Mouse (Mus musculus) lung, postnatal 10 days (tissue): Measurements from ENCODE around the gene Baz1b.

Source experiments
- DNase-seq: peaks from one replicate; pipeline ENCODE4 v3.0.0; 2021

The Baz1b gene

DNA sequence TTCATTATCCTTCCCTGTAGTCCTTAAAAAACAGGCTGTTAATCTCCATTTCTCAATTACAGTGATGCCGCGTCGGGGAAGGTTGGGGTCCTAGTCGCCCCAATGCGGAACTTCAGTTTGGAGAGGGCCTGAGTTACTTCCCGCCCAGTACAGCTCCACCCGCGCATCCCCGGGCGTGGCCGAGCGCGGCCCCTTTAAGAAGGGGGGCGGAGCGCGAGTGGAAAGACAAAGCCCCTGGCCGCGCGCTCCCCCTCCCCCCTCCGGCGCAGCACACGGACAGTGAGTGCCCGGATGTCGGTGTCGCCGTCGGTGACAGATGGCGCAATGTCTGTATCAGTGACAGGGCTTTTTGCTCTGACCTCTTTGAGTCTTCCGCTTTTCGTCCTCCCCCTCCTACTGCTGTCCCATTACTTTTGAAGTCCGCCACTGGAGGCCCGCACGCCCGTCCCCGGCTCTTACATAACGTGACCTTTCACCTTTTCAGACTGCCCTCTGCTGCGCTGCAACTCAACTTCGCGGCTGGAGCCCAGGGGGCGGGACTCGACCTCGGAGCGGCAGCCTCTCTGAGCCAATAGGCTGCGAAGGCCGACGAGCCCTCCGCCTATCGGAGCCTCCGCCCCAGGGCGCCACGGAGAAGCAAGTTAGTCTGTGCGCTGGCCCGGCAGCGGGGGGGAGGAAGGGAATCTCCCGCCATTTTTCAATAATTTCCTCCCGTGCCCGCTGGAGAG lies at the start of gene Baz1b:
Baz1b (plus strand) TSS at position 644 of the 728 bp plus-strand sequence.
- DNase-seq, result peak; percentile 99

- DNase-seq, result no peak
These were observed 47.2 kb upstream of the Baz1b start for GRCm38 (mm10) chr5:135139881-135140280.

DNA sequence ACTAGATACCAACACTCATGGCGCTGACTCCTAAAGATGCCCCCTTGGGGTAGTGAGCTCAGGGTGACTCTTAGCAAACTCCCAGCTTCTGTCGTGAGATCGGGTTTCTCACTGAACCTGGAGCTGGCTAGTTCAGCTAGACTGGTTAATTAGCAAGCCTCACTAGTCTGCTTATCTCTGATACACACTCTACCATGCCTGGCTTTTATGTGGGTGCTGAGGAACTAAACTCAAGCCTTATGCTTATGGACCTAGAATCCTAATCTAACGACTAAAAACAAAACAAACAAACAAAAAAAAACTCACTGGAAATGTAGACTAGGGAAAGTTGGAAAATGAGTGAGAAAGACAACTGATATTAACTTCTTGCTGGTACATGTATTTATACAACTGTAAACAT lies 42.6 kb upstream of the Baz1b start:
- no peak for DNase-seq

DNA sequence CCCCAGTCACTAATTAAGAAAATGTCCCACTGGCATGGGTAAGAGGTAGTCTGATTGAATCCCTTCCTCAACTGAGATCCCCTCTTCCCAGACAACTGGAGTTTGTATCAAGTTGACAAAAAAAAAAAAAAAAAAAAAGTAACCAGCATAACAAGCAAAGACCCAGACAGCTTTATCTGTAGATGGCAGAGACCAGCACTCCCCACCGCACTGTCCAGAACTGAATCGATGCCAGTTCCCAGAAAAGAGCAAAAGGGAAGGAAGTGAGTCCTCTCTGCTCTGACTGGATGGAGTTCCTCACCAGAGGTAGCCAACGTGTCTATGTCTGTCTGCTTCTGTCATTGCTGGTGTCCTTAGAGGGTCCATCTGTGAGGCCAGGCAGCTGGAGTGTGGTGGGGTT lies 41.5 kb upstream of the Baz1b start:
- no peak for DNase-seq

- no peak for DNase-seq
These were observed 41.1 kb upstream of the Baz1b start for GRCm38 (mm10) chr5:135145955-135146354.

DNA sequence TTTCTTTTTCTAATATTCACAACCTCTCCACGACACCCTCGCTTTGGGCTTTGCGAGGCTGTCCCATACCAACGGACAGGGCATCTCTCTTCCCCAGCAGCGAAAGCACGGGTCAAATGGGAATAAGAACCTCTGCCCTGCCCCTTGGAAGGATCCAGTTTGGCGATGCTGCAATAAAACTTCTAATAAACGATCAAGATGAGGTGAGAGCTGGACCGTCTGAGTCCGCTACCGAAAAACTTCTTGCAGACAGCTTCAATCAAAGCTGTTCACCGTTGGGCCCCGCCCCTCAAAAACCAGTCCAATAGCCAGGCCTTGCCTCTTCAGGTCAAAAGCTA lies 38.4 kb upstream of the Baz1b start:
- DNase-seq, result no peak

DNA sequence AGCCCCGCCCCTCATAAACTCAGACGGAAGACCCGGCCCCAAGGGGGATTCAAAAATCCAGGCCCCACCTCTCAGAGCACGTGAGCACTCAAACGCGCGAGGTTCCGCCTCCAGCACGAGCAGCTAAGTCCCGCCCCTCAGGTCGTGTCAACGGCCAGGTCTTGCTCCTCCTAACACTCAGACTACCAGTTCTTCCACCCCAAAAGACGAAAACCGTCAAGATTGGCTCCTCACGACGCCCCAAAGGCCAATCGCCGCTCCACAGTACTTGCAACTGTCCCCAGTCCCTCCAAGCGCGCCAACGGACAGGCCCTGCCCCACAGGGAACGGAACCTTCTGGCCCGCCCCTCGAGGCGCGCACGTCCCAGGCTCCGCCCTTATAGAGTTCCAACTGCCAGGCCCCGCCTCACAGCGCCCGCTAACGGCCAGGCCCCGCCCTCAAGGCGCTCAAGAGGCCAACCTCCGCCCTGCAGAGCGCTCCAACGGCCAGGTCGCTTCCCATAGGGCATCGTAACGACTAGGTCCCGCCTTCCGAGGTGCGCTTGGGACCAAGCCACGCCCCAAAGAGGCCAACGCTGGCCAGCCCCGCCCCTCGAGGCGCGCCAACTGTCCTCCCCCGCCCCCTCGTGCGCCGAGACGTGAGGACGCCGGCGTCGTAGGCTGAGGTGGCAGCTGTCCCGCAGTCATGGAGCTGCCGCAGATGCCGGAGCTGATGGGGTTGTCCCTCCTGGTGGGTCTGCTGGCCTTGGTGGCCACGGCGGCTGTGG lies 37.8 kb upstream of the Baz1b start, which contains the start of gene Tbl2:
Tbl2 (plus strand) TSS at position 605 of the 767 bp plus-strand sequence.
- DNase-seq, result peak; percentile 99

DNA sequence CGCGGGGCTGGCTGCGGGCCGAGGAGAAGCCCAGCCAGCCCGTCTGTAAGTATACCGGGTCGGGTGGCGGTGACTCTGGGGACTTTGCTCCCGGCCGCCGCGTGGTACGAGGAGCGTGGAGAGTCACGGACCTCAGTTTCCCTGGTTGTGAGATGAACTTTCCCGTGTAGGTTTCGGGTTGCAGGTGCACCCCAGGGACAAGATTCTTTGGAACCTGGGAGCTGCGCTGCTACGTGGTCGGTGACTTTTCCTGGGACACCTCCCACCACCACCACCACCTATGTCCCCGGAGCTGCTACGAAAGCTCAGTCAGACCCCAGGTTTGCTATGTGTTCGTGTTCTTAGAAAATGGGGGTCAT lies 37.3 kb upstream of the Baz1b start:
- no peak for DNase-seq

GRCm38 (mm10) chr5:135156496-135156895 lies 30.6 kb upstream of the Baz1b start:
- no peak for DNase-seq

DNA sequence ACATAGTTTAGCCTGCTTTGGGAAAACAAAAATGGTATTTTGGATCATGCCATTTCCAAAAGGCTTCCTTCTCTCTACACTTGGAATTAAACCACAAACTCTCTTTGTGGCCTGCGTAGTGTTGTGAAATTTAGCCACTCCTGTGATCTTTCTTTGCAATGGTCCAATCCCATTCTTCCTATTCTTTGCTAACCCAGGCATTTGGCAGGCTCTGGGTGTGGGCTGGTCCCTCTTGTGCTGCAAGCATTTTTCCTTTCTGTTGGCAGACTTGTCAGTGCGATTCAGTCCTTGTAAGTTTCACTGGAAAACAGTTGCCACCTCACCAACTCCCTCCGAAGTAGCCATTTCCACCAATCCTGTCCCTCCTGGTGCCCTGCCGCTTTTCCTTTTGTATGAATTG lies 25.8 kb upstream of the Baz1b start:
- peak; percentile 85 for DNase-seq

DNA sequence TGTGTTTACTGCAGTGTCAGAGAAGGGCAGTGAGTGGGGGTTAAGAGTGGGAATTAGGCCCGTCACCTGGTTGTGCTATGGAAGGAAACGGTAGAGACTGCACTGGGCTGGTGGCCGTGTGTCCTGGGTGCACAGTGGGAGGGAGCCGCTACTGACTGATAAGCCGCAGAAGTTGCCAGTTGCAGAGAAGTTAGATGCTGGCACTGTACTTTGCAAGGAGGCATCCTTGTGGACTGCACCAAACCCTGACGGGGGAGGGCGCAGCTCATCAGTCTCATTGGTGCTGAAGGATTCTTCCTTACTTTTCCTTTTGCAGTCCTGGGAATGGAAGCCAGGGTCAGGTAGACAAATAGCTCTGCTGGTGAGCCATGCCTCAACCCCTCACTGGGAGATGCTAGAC lies 25.4 kb upstream of the Baz1b start:
- DNase-seq, result no peak

DNA sequence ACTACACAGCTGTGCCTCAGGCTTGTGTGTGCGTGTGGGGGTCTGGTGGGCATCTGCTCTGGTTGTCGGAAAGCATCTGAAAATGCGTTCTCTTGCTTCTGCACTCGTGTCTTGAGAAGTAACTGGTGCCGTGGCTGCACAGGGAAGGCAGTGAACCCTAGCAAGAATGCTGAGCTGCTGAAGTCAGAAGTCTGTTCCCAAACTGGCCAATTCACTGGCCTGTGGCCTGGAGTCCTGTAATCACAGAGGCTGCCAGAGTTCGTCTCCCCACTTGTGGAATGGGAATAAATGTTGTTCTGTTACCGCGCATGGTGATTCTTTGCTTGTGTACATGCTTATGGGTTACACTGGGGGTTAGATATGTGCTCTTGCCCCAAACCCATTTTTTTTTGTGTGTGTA lies 24.7 kb upstream of the Baz1b start:
- no peak for DNase-seq

- no peak for DNase-seq
These were observed 24.2 kb upstream of the Baz1b start for GRCm38 (mm10) chr5:135162821-135163220.

DNA sequence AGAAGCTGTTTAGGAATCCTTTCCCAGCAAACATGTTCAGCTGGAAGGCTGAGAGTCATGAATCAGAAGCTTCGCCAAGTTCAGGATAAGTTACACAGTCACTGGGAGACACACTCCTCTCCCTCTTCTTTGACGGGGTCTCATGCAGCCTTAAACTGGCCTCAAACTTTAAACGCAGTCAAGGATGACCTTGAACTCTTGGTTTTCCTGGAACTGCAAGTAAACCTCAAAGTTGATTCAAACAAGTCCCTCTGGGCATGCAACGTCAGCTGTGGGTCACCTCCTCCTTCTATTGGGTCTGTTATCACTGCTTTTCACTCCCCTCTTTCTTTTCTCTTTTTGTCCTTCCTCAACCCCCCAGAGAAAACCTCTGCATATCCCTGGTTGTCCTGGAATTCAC lies 20.2 kb upstream of the Baz1b start:
- no peak for DNase-seq

GRCm38 (mm10) chr5:135167469-135167868 lies 19.6 kb upstream of the Baz1b start:
- DNase-seq, result no peak

GRCm38 (mm10) chr5:135168063-135169062 lies 18.7 kb upstream of the Baz1b start, which contains the start of gene Bcl7b:
Bcl7b (plus strand) TSS chr5:135168283.
- DNase-seq, result peak; percentile 99

DNA sequence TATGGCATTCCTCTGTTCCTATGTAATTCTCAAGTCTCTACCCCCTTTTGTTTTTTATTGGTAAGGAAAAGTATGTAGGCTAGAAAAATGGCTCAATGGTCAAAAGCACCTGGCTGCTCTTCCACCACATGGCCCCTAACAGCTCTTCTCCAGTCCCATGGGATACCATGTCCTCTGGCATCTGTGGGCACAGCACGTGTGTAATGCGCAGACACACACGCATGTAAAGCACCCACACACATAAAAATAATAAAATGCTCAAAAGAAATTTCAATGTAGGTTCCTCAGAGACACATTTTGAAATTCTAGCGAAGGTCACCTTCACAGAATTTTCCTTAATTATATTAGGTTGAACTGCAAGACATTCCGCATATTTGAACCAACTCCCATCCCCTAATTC lies 17.6 kb upstream of the Baz1b start:
- DNase-seq, result no peak

GRCm38 (mm10) chr5:135171688-135172220 lies 15.3 kb upstream of the Baz1b start:
- DNase-seq, result no peak

- DNase-seq, result no peak
These were observed 14.1 kb upstream of the Baz1b start for GRCm38 (mm10) chr5:135172986-135173385.

DNA sequence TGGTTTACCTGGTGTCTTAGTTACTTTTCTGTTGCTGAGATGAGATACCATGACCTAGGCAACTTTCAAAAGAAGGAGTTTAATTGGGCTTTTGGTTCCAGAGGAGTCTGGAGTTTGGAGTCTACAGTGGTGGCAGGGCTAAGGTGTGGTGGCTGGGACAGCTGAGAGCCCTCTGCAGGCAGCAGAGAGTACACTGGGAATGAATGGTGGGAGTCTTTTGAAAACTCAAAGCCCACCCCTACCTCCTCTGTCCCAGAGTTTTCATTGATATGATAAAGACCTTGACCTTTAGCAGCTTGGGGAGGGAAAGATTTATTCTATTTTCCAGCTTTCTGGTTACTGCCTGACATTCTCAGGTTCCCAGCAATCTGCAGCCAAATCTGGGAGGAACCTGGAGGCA lies 12.0 kb upstream of the Baz1b start:
- no peak for DNase-seq

DNA sequence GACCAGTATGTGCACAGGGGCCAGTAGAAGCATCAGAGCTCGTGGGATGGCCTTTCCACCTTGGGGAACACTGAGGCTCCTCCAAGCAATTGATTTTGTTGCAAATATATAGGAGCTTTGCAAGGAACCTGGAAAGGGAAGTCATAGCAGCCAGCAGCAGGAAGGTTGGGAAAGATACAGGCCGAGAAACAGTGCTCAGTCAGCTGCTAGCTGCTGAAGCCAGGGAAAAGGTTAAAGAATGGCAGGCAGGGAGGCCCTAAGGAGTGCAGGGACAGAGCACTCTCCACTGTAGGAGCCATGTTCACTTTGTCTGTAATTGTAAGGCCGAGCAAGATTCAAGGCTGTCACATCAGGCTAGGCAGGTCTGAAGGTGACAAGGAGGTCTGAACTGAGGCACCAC lies 8.5 kb upstream of the Baz1b start:
- no peak for DNase-seq

DNA sequence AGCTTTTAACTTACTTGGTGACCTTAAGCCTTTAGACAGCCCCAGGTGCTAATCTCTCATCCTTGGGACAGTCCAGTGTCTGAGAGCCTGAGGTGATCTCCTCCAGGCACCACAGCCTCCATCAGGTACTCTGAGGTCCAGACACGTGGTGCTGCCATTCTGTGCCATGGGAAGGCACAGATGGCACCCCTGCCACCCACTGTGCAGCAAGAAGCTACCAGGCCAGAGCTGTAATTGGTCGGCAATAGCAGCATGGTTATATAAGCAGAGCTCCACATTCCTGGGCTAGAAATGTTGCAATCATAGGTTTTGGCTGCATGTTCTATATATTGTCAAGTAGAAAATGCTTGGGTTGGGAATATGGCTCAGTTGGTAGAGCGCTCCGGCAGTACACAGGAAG lies 8.1 kb upstream of the Baz1b start:
- DNase-seq, result no peak

- DNase-seq, result no peak
These were observed 7.4 kb upstream of the Baz1b start for GRCm38 (mm10) chr5:135179616-135180015.
